Comparison of ENCODE assay signal across 24 mouse cellular contexts in genomic region chr6:148942406-148942805, GRCm38 (mm10). TPM values are rescaled to one million over a fixed set of nuclear protein-coding genes. Genes with fewer than 3 reads are reported as not detected.
DNase-seq lines count a peak whose midpoint lies in the region; ATAC-seq lines count a peak whose summit lies in the region.
"Had no signal": no experiment of that assay in that cellular context is flagged by ENCODE, and none has a peak within 500 bp of the region (broad histone marks: within the 10 kb centered on the region; RNA-seq: fewer than 3 reads in every experiment).

No protein-coding gene starts in this region.

- WGBS in intestine, embryonic 14.5 days: 74% methylated on average over 4 of the region's 4 CpGs
- WGBS in intestine, embryonic 15.5 days: 66% methylated on average over 4 of the region's 4 CpGs
- 74% methylated on average over 4 of the region's 4 CpGs for WGBS in midbrain, embryonic 13.5 days
- 68% methylated on average over 4 of the region's 4 CpGs for WGBS in midbrain, embryonic 16.5 days

- no peak overlapping the region for H3K4me2 ChIP-seq in intestine, embryonic 14.5 days (ENCODE audit: low read length)
- no peak overlapping the region for H3K4me2 ChIP-seq in intestine, embryonic 15.5 days (replicated peaks)
- peak overlapping the region; percentile 3; the same call in 1 of the 2 replicates for H3K4me2 ChIP-seq in midbrain, embryonic 13.5 days (replicated peaks)
- H3K4me2 ChIP-seq in midbrain, embryonic 16.5 days (ENCODE audit: low read length): no peak overlapping the region
- H3K4me2 ChIP-seq: forebrain, embryonic 15.5 days; stomach, embryonic 15.5 days had no signal

- H3K27ac ChIP-seq in intestine, embryonic 14.5 days (ENCODE audit: low read depth): no peak overlapping the region
- no peak overlapping the region for H3K27ac ChIP-seq in intestine, embryonic 15.5 days
- no peak overlapping the region for H3K27ac ChIP-seq in midbrain, embryonic 13.5 days
- no peak overlapping the region for H3K27ac ChIP-seq in midbrain, embryonic 16.5 days (ENCODE audit: low read length)
- H3K27ac ChIP-seq: forebrain, embryonic 15.5 days; gastrocnemius, adult 2 months; heart, embryonic 13.5 days; layer of hippocampus, adult 2 months; liver, embryonic 12.5 days; stomach, embryonic 15.5 days had no signal

- H3K4me1 ChIP-seq in intestine, embryonic 14.5 days (replicated peaks; ENCODE audit: control insufficient read depth, insufficient read depth, low read length): peaks cover 16% of the 10 kb centered on the region; the same call in 1 of the 2 replicates
- 0 out of 2 replicates have a peak, but pooled peaks cover 9% of the 10 kb centered on the region for H3K4me1 ChIP-seq in intestine, embryonic 15.5 days (replicated peaks)
- H3K4me1 ChIP-seq in midbrain, embryonic 13.5 days (replicated peaks): peaks cover 32% of the 10 kb centered on the region
- H3K4me1 ChIP-seq in midbrain, embryonic 16.5 days (ENCODE audit: control insufficient read depth, insufficient read depth, low read length): no peaks in the 10 kb centered on the region; the same call in 1 of the 2 replicates

- no peaks in the 10 kb centered on the region for H3K27me3 ChIP-seq in intestine, embryonic 14.5 days (replicated peaks; ENCODE audit: control insufficient read depth, insufficient read depth, low read length)
- H3K27me3 ChIP-seq in intestine, embryonic 15.5 days (replicated peaks): no peaks in the 10 kb centered on the region
- H3K27me3 ChIP-seq in midbrain, embryonic 13.5 days: no peaks in the 10 kb centered on the region
- no peaks in the 10 kb centered on the region for H3K27me3 ChIP-seq in midbrain, embryonic 16.5 days (ENCODE audit: control insufficient read depth, insufficient read depth, low read depth, low read length)
- H3K27me3 ChIP-seq in splenic B cell, adult 2 months (ENCODE audit: control insufficient read depth, insufficient read depth, low read length, poor library complexity, severe bottlenecking): no peaks in the 10 kb centered on the region
- H3K27me3 ChIP-seq: forebrain, embryonic 15.5 days; heart, embryonic 13.5 days; kidney, embryonic 15.5 days; liver, embryonic 12.5 days; megakaryocyte, embryonic 14.5 days; stomach, embryonic 15.5 days had no signal

- H3K36me3 ChIP-seq in intestine, embryonic 14.5 days (ENCODE audit: control insufficient read depth, insufficient read depth, low read length): peaks cover 11% of the 10 kb centered on the region; the same call in 1 of the 2 replicates
- H3K36me3 ChIP-seq in intestine, embryonic 15.5 days: no peaks in the 10 kb centered on the region
- no peaks in the 10 kb centered on the region for H3K36me3 ChIP-seq in midbrain, embryonic 13.5 days
- no peaks in the 10 kb centered on the region for H3K36me3 ChIP-seq in midbrain, embryonic 16.5 days (ENCODE audit: control insufficient read depth, insufficient read depth, low read length)
- H3K36me3 ChIP-seq in splenic B cell, adult 2 months (ENCODE audit: control insufficient read depth, insufficient read depth, low read length, poor library complexity, severe bottlenecking): no peaks in the 10 kb centered on the region
- H3K36me3 ChIP-seq: forebrain, embryonic 15.5 days; stomach, embryonic 15.5 days had no signal

- ATAC-seq in intestine, embryonic 14.5 days (replicated peaks; ENCODE audit: low FRiP score, low TSS enrichment, low read depth): no peak
- ATAC-seq in intestine, embryonic 15.5 days: no peak
- ATAC-seq in midbrain, embryonic 13.5 days: no peak
- no peak for ATAC-seq in midbrain, embryonic 16.5 days
- ATAC-seq: forebrain, embryonic 15.5 days; hindbrain, embryonic 16.5 days; liver, embryonic 12.5 days had no signal

- H3K9me3 ChIP-seq in intestine, embryonic 14.5 days (ENCODE audit: control insufficient read depth, low read length): no peaks in the 10 kb centered on the region
- no peaks in the 10 kb centered on the region for H3K9me3 ChIP-seq in intestine, embryonic 15.5 days
- no peaks in the 10 kb centered on the region for H3K9me3 ChIP-seq in midbrain, embryonic 13.5 days
- no peaks in the 10 kb centered on the region for H3K9me3 ChIP-seq in midbrain, embryonic 16.5 days (replicated peaks; ENCODE audit: control insufficient read depth, low read length, poor library complexity, severe bottlenecking)
- H3K9me3 ChIP-seq: forebrain, embryonic 15.5 days; heart, embryonic 13.5 days; kidney, embryonic 15.5 days; liver, embryonic 12.5 days; megakaryocyte, embryonic 14.5 days; stomach, embryonic 15.5 days had no signal

- peak; percentile 58 for DNase-seq in intestine, embryonic 14.5 days (ENCODE audit: low spot score)
- peak; percentile 54 for DNase-seq in ZHBTc4 (ENCODE audit: low read depth, low spot score)
- DNase-seq in splenic B cell, adult 2 months (ENCODE audit: low read depth, low spot score): peak; percentile 24
- DNase-seq in cerebellum, adult 8-10 months: no peak
- no peak for DNase-seq in thymus, postnatal 14 days
- DNase-seq: adrenal gland, postnatal 36 days; cerebellum, adult 9-10 months; gastrocnemius, adult 2 months; heart, adult 11 months; heart, postnatal 36 days; lung, postnatal 14 days; right cerebral cortex, adult 18-20 months; spleen, adult 18-20 months had no signal

- no peak overlapping the region for H3K9ac ChIP-seq in intestine, embryonic 14.5 days (ENCODE audit: low read length)
- H3K9ac ChIP-seq in intestine, embryonic 15.5 days: no peak overlapping the region
- no peak overlapping the region for H3K9ac ChIP-seq in midbrain, embryonic 13.5 days (replicated peaks)
- no peak overlapping the region for H3K9ac ChIP-seq in midbrain, embryonic 16.5 days (ENCODE audit: low read depth, low read length)
- H3K9ac ChIP-seq: forebrain, embryonic 15.5 days; kidney, embryonic 15.5 days; liver, embryonic 12.5 days; stomach, embryonic 15.5 days had no signal

- H3K4me3 ChIP-seq in intestine, embryonic 14.5 days (ENCODE audit: low read depth, low read length): no peak overlapping the region
- H3K4me3 ChIP-seq in intestine, embryonic 15.5 days (replicated peaks): no peak overlapping the region
- H3K4me3 ChIP-seq in midbrain, embryonic 13.5 days (replicated peaks): no peak overlapping the region
- no peak overlapping the region for H3K4me3 ChIP-seq in midbrain, embryonic 16.5 days (ENCODE audit: low read depth, low read length)
- H3K4me3 ChIP-seq: forebrain, embryonic 15.5 days; gastrocnemius, adult 2 months; layer of hippocampus, adult 2 months; liver, embryonic 12.5 days; stomach, embryonic 15.5 days had no signal

RNA-seq across cellular contexts. Expression of gene Sinhcaf, which starts 3.9 kb away (rescaled TPM):
- 131 and 150 TPM in 2 replicates for polyA plus RNA-seq in intestine, embryonic 14.5 days (2014; fragmentation: Nextera tagmentation; extraction: Ambion mirVana)
- 96.9 and 106 TPM in 2 replicates for polyA plus RNA-seq in intestine, embryonic 15.5 days (2015; fragmentation: Nextera tagmentation; extraction: Ambion mirVana)
- polyA plus RNA-seq in midbrain, embryonic 13.5 days (2015; fragmentation: Nextera tagmentation; extraction: Ambion mirVana): 141 and 156 TPM in 2 replicates
- polyA plus RNA-seq in midbrain, embryonic 16.5 days (2015; fragmentation: Nextera tagmentation; extraction: Ambion mirVana): 30.7 and 46.2 TPM in 2 replicates

RNA-seq across cellular contexts. Expression of gene Caprin2, which starts 46.4 kb away (rescaled TPM):
- 11.4 and 13.7 TPM in 2 replicates for polyA plus RNA-seq in intestine, embryonic 14.5 days (2014; fragmentation: Nextera tagmentation; extraction: Ambion mirVana)
- 13.9 and 14.4 TPM in 2 replicates for polyA plus RNA-seq in intestine, embryonic 15.5 days (2015; fragmentation: Nextera tagmentation; extraction: Ambion mirVana)
- polyA plus RNA-seq in midbrain, embryonic 13.5 days (2015; fragmentation: Nextera tagmentation; extraction: Ambion mirVana): 14.5 and 17.1 TPM in 2 replicates
- 9.3 and 11.5 TPM in 2 replicates for polyA plus RNA-seq in midbrain, embryonic 16.5 days (2015; fragmentation: Nextera tagmentation; extraction: Ambion mirVana)

Comparison
In these comparisons a context has a peak if more than half of its experiments do, and no peak if none do; other contexts are left out.
1. DNase-seq: peak in intestine, embryonic 14.5 days (single experiment), ZHBTc4 (single experiment) and splenic B cell, adult 2 months (single experiment); none in cerebellum, adult 8-10 months (single experiment) and thymus, postnatal 14 days (single experiment).